Mouse (Mus musculus) cerebellum, postnatal 36 days (tissue): ENCODE results near the gene Spn.
"Not testable (repeated sequence)": the region's sequence is repeated elsewhere in the genome, so short reads cannot be mapped to it uniquely, and the experiment has no call there.

Experiments
- DNase-seq, 2 experiments: peaks; one replicate each; pipeline ENCODE4 v3.0.0; 2021 to 2022; ENCODE audit warnings: mixed read lengths in 2 of 2

Spn gene

DNA sequence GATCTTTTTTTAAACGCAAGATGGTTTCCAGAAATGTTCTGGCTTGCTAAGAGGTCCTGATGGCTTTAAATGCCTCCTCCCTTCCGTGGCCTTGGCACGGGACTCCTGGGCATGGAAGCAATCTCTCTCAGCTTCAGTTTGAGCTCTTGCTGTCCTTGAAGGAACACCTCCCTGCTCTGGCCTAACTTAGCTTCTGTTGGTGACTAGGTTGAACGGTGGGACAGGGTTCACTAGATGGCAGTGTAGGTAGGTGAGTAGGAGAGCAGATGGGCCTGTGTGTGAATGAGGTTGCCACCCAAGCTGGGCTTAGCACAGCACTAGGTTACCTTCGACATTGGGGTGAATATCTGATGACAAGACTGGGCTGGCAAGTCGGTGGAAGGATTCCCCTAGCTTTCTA lies 33.7 kb downstream of the Spn start:
- no peak for DNase-seq

DNA sequence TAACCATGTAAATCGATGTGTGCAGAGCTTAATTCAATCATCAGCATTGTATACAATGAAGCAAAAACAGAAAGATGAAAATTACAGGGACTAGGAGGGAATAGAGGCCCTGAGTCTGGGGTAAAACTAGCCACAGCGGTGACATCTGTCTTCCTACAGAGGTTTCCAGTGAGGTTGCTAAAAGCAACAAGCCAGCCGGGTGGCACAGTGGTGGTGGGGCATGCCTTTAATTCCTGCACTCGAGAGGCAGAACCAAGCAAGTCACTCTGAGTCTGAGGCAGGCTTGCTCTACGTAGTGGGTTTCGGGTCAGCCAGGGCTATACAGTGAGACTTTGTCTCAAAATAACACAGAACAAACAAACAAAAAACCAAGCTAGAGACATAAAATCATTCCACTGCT lies 35.5 kb downstream of the Spn start:
- no peak for DNase-seq

DNA sequence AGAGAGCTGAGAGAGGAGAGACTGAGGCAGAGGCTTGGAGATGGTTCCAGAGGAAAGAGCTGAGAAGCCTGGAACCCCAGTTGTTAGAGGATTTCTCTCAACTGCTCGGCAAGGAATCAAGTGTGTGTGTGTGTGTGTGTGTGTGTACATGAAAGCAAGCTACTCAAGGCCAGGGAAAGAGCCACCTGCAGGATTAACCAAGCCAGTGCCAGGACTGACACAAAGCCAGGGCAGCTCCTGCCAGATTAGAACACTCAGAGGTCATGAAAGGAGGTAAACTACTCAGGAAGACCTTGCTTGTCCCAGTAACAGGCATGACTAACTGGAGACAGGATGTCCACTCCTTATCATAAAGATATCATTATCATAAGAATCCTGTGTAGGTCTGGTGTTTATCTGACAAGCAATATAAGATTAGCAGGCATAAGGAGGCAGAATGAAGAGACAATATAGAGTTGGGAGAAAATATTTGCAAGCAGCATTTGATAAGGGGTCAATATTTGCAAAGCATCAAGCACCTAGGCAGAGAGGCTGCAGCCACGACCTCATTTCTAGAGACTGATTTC lies 36.1 kb downstream of the Spn start:
- DNase-seq = no peak

DNA sequence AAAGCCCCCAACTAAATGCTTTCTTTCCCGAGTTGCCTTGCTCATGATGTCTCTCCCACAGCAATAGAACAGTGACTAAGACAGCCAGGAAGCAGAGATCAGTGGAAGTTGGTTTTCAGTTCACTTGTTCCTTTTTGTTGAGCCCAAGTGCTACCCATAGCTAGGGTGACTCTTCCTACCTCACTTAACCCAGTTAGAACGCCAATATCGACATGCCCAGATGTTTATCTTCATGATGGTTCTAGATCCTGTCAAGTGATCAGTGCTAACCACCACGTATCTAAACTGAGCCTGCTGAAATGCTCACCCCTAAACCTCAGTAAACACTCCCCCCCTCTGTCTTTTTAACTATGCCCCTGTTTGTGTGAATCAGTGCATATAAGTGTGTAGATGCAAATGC lies 38.1 kb downstream of the Spn start:
- no peak for DNase-seq

DNA sequence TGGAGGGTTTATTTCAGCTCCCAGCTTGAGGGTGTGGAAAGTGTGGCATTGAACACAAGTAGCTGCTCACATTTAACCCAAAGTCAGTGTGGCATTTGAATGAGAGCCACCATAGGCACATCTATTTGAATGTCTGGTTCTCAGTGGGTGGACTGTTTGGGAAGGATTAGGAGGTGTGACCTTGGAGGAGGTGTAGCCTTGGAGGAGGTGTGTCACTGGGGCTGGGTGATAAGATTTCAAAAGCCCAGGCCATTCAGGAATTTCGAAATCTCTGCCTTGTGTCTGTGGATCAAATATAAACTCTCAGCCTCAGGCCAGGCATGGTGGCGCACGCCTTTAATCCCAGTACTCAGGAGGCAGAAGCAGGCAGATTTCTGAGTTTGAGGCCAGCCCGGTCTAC lies 38.7 kb downstream of the Spn start:
- no peak for DNase-seq

DNA sequence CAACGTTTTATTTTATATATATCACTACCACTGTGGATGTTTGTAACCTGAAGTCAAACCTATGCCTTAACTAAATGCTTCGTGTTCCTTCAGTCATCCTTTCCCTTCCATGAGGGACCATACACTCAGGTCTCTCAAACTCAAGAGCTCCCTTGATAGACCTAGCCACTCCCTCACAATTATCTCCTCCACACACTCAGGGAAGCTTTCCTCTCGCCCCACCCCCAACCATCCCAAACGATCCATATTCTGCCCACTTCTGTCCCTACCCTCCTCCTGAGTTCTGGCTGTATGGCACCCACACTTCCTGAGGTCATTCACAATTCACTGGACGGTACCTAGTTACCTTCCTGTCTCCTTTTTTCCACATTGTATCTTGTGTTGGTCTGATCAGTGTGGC lies 39.1 kb downstream of the Spn start:
- DNase-seq = no peak

DNA sequence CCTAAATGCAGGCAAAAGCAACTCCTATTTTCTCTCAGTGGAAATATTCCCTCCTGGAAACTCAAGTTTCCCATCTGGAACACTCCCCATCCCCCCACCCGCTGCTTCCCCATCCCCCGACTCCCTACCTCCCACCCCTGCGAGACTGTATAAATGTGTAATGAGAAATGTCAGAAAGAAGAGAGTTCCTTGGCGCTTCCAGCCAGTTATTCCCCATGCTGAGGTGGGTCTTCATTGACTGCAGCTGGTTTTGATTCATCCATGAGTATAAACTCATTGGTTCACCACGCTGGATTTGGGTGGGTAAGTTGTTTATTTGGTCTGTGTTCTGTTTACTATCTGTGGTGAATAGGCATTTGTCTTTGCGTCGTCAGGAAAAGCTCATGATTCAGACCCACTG lies 41.2 kb downstream of the Spn start:
- DNase-seq = no peak

DNA sequence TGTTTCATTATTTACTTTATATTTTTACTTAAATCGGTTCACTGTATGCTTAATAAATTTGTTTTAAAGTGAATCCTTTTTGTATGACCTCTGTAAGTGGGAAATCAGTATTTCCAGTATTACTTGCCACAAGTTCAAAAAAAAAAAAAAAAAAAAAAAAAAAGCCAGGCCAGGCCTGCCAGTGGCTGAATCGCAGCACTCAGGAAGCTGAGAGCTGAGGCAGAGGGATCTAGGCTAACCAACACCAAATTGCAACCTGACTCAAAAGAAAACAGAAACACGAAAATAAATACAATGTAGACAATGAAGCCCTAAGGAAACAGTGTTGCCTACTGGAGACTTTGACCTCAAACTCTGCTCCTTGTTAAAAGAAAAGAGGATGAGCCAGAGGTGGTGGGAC lies 43.7 kb downstream of the Spn start:
- DNase-seq = no peak

DNA sequence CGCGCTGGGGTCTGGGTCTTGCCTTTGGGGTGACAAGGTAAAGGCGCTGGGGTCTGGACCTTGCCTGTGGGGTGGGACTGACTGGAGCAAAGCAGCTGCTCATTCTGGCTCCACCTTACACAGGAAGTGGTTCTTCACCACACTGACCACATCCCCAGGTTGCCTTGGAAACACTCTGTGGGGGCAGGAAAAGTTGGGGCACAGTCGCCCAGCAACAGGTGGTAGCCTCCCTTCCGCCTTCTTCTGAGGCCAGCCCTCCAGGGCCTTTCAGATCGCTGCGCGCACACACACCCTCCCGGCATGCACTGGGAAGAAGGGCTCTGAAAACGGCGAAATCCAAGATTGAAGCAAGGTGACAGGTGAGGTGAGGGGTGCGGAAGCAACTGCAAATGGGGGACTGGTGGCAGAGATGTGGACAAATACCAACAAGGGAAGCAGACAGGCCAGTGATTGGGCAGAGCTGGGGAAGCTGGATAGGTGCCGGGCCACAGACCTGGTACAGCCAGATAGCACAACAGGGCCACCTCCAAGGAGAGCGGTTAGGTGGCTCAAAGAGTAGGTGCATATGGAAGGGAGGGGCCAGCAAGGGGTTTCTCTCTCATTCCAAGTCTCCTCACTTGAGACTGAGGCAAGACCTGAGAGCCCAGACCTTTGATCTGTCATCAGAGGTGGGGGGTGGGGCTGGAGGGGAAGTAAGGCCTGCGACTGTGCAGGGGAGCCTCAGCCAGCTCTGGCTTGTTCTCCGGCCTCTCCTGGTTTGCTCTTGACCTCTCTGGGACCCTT lies 46.3 kb downstream of the Spn start, which contains the start of gene AI467606:
AI467606 (plus strand) TSS at position 246 of the 783 bp plus-strand sequence.
- DNase-seq = no peak

DNA sequence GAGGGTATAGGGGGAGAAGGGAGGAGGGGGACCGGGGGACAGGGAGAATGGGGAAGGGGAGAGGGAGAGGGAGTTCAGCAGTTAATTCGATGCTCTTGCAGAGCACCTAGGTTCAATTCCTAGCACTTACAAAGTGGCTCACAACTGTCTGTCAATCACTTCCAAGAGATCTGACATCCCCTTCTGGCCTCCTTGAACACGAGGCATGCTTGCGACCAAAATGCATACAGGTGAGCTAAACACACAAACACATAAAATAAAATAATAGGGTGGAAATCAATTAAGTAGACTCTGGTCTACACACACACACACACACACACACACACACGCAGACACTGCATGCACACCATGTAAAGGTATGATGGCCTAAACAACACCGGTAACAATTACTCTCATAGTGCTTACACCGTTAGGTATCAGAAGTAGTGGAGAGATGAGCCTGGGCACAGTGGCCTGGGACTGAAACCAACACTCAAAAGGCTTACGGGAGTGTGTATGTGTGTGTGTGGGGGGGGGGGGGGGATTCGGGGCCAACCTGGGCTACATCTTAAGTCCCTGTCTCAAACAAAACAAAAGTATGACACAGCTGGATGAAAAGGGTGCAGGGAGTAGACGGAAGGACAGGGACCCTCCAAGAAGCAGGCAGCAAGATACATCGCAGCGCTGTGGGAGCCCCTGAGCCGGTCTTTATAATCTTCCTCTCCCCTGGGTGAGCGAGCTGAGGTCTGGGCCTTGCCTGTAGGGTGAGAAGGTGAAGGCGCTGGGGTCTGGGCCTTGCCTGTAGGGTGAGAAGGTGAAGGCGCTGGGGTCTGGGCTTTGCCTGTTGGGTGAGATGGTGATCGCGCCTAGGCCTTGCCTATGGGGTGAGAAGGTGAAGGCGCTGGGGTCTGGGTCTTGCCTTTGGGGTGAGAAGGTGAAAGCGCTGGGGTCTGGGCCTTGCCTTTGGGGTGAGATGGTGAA lies 47.2 kb downstream of the Spn start:
- DNase-seq = no peak

DNA sequence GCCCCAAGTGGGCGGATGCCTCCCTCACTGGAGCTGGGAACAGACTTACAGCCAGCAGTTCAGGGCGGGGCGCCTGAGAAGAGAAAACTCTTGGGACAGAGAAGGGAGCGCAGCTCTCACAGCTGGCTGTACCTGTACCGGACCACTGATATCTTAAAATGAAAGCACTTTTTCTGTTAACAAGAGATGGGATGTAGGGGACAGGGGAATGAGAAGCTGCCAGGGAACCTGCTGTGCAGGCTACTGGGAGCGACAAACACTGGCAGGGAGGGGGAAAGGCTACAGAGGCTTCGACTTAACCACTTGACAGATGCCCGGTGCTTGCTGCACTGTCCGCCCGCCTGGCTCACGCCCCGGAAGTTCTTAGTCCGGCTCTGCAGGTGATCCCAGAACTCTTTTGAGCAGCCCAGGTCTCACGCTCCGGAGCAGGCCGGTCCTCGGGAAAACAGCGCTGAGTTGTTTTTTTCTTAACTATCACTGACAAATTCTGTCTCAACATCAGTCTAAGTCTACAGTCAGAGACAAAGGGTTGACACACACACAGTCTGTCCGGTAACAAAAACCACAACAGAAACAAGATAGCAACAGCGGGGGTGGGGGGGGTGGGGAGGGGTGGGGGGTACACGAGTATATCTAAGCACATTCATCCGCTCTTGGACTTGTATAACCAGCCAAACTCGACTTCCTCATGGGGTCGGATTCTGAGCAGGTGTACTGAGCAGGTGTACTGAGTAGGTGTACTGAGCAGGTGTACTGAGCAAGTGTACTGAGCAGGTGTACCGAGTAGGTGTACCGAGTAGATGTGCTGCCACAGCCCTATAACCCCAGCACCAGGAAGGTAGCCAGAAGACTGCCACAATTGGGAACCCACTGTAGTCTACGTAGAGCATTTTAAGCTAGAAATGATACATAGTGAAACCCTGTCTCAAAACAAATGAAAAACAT lies 48.5 kb downstream of the Spn start:
- DNase-seq = no peak

DNA sequence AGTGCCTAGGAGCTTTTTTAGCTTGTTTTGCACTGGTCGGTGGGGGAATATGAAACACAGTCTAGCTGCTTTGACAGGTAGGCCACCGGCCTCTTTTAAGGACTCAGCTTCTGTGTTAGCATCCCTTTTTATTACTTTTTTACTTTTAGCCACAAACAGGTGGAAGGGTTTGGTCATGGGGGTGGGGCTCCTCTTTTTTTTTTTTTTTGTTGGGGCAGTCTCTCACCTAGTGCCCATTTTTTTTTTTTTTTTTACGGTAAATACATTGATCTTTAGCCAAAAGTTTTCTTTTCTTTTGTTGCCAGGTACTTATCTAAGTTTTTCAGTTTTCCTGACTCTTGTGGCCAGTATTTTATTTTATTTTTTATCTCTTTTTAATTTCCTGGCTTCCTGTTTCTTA lies 49.5 kb downstream of the Spn start:
- no peak for DNase-seq

DNA sequence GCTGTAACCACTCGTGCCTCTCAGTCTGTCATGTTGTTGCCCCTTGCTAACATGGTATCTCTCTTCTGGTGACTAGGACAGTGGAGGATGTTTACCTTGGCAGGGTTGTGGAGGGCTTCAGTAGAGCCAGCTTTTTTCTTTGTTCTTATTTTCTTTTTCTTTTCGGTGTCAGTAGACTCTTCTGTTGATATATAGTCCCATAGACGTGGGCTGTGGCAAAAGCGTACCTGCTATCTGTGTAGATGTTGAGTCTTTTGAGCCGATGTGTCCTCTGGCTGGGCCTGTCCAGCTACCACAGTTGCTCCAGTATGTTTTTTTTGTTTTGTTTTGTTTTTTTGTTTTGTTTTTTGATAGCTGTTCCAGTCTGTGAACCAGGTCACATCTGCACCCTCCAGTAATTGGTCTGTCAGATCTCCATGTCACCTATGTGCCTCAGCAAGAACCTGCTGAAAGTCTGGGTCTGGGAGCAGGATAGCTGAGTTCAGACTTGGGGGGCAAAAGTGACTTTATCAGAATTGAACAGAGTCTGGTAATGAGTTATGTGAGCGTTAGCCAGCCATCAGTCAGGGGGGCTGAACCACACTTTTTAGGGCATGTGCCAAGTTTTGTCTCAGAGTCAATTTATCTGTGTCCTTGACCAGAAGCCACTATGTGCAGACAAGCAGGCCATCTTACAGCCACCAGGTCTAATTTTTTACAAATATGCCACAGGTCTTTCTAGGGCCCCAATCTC lies 50.2 kb downstream of the Spn start, which contains the start of gene Zg16:
Zg16 (minus strand) TSS at position 51 of the 733 bp plus-strand sequence.
- not testable (repeated sequence) for DNase-seq

DNA sequence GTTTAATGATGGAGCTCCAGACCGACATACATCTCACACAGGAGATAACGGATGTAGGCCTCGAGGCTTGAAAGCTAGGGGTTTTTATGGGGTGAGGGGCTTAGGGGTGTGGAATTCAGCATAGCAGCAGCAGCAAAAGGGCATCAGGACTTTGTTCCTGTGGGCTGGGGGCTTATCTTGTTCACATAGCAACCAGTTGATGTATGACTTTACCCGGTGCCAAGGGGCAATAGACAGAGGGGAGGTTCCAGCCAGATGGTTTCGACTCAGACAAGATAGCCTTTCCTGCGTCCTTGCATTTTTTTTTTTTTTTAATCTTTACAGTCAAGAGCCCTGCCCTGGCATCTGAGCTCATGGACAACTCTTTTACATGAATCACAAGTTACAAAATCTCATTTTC lies 51.9 kb downstream of the Spn start:
- not testable (repeated sequence) for DNase-seq

DNA sequence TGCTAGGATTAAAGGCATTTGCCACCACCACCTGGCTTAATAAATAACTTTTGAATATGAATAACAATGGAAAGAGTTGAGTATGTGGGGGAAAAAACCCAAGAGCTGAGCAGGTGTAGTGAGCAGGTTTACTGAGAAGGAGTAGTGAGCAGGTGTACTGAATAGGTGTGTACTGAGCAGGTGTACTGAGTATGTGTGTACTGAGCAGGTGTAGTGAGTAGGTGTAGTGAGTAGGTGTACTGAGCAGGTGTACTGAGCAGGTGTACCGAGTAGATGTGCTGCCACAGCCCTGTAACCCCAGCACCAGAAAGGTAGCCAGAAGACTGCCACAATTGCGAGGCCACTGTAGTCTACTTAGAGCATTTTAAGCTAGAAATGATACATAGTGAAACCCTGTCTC lies 52.8 kb downstream of the Spn start:
- DNase-seq = no peak

DNA sequence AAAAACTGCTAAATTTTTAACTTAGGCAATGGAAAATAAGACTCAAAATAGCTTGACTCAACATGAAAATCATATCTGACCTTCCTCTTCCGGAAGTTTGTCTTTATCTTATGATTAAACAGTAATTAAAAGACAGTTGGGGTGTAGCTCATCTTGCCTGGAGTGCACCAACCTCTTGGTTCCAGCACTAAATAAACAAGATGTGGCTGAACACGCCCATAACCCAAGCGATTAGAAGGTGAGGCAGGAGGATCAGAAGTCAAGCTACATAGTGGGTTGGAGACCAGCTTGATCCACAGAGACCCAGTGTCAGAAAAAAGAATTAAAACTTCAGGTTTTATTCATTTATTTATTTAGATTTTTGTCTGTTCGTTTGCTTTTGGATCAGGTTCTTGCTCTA lies 53.9 kb downstream of the Spn start:
- no peak for DNase-seq

DNA sequence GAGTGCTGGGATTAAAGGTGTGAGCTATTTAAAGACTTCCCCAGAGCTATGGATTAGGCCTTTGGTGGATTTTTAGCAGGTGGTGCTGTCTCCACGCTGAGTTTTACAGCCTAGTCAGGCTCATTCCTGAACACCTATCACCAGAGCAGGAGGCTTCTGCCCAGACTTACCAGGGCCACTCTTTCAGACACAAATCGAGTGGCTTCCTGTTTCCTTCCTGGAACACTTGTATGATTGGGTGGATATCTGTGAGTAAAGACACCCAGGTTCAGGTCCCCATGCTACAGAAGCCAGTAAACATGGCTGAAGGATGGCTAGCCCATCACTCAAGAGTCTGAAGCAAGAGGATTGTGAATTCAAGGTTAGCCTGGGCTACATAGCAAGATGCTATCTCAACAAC lies 54.6 kb downstream of the Spn start:
- DNase-seq = no peak

DNA sequence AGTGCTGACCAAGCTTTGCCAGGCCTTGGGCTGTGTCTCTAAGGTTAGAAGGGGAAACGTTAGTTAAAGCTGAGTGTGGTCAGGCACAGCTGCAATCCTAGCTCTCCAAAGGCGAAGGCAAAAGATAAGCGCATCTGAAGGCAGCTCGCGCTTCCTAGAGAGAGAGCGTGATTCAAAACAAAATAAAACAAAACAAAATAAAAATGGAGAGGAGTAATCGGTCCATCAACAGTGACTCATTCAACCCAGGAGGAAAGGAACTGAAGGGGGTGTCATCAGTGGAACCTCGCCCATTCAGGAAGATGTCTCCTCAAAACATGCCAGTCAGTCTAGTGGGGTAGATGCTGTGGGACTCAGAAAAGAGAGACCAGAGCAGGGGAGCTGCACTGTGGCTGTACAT lies 55.4 kb downstream of the Spn start:
- DNase-seq = no peak
